Mouse (Mus musculus) G1E-ER4 (cell line): ENCODE data around the gene Atg3. TPM values are rescaled to one million over a fixed set of nuclear protein-coding genes. Genes with fewer than 3 reads are reported as not detected.

ENCODE experiments used
- GATA1 ChIP-seq: IDR thresholded peaks from one replicate; pipeline ENCODE4 v1.8.0; 2012; ENCODE audit warnings: low read length, inconsistent platforms
- polyA plus RNA-seq: library from polyadenylated mRNA; stranded (reverse); fragments of >175 nt; gene quantifications from 2 replicates; pipeline ENCODE4 v1.2.3, GENCODE M21; 2012

The Atg3 gene
- polyA plus RNA-seq, 1 experiment, result 16.2 TPM

DNA sequence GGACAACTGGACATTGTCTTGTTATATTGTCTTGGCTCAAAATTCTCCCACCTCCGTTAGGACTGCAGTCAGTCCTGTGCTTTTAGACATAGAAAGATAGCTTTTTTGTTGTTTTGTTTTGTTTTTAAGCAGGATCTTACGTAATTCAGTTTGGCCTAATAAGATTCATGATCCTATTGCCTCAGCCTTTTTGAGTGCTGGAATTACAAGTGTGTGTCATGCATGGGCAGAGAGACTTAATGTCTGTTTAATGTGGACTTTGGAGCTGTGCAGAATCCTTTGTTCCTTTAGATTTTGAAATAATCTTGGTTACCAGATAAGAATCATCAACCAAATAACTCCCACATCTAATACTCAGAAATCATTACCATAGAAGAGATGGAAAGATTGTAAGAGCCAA is 20.0 kb downstream of the Atg3 start:
- TF ChIP-seq GATA1, result no peak

DNA sequence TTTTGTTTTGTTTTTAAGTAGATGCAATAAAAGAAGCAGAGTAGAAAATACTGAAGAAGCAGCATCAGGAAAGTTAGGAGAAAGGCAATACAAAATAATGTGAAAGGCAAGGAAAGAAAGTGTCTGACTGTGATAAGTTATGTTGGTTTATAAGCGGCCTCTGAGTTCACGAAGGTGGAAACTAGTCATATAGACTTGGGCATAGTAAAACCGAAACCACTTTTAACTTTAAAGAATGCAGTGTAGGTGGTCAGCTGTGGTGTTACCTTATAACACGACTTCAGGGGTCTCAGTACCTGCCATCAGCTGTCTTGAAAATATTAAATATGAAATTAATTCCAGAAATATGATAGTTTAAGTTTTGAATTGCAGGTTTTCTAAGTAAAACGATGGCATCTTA is 23.2 kb downstream of the Atg3 start:
- no peak for TF ChIP-seq GATA1

DNA sequence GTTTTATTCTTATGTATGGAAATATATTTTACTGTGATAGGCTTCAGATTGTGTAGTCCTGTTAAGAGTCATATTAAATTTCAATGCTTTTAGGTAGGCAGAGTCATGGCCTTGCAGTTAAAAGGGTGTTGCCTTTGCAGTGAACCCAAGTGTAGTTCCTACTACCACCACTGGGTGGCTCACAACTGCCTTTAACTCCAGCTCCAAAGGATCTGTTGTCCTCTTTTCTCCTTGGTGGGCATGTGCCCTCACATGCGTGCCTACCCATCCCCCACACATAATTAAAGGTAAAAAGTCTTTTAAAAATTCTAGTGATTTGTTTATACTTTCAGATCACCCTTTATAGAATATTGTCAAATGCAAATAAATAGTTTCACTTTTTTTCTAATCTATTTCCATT is 34.0 kb downstream of the Atg3 start:
- TF ChIP-seq GATA1, result no peak

DNA sequence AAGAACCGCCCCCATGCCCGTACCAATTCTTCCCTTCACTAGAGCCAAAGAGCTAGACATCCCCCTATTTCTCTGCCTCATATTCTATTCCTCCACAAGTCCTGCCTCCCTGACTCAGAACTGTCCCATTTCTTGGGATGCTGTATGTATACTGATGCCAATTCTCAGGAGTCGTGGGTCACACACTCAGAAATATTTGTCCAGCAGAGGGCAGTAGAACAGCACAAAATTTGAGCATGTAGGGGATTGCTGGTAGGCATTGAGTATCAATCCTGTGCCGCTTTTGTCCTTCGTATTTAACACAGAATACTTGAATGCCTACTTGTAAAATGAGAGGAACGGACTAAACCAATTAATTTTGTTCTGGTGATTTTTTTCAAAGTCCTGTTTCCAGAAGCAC is 38.2 kb downstream of the Atg3 start:
- TF ChIP-seq GATA1, result no peak

DNA sequence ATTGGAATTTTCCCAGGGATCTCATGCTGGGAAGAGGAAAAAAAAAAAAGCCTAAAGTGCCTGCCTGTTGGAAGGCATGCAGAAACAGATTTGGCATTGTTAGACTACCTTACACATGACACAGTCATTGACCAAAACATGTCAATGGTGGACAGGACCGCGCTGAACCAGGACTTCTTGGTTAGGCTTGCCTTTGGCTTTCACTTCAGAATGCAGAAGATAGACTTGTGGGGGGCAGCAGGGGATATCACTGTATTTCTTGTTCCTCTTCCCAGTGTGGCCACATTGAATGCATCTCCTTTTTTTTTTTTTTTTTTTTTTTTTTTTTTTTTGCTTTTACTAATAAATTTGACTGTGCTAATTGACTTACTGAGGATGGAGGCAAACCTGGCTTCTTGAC is 42.8 kb downstream of the Atg3 start:
- TF ChIP-seq GATA1, result no peak

DNA sequence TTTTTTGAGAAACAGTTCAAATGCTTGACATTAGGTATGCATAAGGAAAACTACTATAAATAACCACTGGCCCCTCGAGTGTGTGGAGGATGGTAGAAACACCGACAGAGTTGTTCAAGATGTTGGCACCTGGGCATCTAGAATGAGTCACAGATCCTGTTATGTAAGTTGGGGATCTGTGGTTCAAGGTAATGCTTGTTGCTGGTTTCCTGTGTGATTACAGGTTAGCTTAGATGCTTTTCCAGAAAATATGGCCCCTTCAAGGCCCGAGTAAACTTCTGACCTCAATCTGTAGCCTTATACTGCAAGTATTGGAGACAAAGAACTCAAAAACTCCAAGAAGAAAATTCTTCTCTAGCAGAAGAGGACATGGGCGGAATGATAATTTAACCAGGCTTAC is 45.9 kb downstream of the Atg3 start:
- TF ChIP-seq GATA1, result no peak

DNA sequence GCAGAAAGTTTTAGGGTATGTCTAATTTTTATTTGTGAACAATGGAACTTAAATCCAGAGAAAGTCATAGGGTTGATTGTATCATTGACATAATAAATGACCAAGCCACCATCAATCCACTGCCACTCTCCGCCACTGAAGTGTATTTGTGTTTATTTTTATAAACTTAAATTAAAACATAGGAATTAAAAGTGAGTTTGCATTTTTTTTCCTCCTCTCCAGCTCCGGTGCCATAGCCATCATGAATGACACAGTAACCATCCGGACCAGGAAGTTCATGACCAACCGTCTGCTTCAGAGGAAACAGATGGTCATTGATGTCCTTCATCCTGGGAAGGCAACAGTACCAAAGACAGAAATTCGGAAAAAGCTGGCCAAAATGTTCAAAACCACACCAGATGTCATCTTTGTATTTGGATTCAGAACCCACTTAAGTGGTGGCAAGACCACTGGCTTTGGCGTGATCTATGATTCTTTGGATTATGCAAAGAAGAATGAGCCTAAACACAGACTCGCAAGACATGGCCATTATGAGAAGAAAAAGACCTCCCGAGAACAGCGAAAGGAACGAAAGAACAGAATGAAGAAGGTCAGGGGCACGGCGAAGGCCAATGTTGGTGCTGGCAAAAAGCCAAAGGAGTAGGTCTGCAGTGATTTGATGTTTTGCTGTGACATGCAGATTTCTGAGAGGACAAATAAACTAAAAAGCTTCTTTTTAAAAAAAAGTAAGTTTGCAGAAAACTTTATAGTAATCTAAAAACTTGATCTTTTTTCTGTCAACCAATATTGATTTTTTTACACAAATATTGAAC is 46.5 kb downstream of the Atg3 start:
- TF ChIP-seq GATA1, result no peak

DNA sequence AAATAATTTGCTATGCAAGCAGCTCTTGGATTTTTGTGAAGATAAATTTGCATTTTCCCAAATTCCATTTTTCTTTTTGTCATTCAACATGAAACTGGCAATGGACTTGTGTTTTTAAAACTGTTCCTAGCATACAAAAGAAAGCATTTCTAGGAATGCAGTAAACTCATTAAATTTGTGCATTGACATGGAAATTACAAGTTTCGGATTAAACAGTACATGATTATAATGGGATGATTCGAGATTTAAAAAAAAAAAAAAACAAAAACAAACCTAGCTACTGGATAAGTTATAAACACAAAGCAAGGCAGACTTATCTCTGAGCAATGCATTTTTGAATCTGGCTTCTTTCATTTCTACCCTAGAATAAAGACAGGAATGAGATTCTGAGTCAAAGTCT is 63.4 kb downstream of the Atg3 start:
- TF ChIP-seq GATA1, result no peak

DNA sequence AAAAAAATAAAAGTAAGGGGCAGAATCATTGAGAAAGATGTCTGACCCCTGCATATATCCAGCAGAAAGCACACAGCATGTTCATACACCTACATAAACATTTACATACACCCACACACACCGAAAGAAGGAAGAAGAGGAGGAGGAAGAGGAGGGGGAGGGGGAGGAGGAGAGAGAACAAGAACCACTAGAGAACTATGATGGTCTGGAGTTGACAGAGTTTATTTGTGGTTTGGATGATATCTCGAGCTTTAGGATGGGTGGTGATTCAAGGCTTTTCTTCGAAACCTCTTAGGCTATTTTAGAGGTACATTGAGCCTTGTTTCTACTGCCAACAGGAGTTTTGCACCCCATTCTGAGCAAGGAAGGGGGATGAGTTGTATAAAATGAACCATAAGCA is 64.2 kb downstream of the Atg3 start:
- no peak for TF ChIP-seq GATA1

DNA sequence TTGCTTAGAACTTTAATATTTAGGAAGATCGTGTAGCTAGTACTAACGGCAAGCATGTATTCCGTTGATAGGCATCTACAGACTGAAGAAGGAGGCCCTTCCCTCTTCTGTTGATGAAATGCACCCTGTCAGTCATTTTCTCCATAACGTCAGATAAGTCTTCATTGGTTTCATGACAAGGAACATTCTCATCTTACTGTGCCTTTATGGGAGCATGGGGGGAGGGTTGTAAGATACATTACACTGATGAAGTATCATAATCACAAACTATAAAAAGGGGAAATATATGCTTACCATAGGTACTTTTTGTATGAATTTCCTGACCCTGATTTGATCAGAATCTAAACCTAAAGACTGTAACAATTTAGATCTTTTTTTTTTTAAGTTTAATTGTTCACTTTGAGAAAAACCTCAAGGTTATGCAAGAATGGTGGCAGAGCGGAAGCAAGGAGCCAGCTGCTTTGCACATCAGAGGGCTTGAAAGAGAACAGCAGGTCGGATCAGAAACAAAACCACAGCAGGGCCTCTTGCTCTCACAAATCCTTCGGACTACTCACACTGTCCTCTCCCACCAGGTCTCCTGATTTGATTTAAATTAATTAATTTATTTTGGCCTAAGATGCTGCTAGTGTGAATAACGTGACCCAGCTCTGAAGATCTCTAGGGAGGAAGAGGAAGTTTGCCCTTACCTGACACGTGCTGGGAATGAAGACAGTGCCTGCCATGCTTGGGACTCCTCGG is 65.2 kb downstream of the Atg3 start, which contains the start of gene Btla:
Gene Btla, plus strand, starts transcription at position 668 of the 741 bp plus-strand sequence.
- TF ChIP-seq GATA1, result no peak

DNA sequence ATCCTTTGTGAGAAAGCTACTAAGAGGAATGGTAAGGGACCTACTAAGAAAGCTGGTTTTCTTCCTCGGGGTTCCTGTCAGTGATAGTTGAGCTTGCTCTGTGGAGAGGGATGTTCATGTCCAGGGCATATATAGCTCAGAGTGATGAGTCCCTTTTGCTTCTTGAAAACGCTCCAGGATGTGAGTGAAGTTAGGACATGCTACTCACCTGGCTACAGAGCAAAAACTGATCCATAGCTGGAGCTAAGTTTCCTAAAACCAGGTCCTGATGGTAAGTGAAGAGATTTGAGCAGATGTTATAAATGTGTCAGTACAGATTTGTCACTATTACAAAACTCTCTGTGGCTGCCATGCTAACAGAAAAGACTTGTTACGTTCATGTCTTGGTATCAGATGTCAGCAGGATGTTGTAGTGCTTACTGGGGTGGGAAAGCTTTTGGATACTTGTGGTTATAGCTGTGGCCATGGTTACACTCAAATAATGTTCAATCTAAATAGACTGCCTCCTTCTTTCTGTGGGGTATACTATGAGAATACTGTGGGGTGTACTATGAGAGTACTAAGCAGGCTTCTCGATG is 65.9 kb downstream of the Atg3 start:
- TF ChIP-seq GATA1, result no peak

DNA sequence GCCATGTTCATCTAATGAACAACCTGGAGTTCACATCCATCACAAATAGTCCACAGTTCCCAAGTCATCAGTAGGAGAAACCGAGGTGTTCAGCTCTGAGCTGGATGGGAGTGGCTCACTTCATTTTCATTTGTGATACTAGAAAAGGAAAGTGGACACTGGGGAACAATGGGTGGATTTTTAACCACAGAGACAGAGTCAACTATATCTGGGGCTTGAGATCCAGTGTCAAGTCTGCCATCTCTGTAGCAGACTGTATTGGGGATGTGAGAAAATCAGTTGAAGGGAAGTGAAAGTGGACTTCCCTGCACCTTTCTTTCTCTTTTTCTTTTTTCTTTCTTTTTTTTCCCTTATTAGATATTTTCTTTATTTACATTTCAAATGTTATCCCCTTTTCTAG is 68.4 kb downstream of the Atg3 start:
- no peak for TF ChIP-seq GATA1

DNA sequence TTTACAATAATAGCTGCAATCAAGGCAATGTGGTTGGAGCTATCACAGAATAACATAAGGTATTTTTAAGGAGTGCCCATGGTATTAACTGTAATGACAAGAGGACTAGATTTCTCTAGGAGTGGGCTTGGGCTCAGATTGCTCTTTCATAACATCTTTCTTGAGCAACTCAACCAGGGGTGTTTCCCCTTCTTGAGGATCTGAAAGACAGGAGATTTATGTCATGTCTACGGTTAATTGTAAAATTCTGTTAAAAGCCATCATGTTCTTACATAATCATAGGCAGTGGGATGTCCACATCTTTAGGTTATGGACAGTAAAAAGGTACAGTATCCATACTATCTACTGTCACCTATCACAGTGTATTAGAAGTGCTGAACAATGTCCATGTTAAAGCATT is 72.7 kb downstream of the Atg3 start:
- TF ChIP-seq GATA1, result no peak

DNA sequence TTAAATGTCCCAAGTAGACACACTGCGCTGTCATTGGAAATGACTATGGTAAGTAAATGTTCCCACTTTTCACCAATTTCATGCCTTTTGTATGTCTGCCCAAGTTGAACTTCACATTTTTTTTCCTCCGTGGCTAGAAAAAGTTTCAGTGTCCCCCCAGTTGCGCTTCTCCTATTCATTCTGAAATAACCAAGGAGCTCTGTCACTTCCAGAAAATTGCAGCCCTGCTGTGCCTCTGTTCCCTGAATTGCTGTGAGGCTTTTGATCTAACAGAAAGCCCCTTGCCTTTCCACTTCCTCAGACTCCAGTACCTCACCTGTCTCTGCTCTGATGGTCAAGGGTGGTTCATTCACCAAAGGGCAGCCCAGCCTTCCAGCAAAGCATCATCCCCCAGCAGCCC is 74.4 kb downstream of the Atg3 start:
- no peak for TF ChIP-seq GATA1

Other genes with a start within 250 kb of the Atg3 start
- gene Cd200r3, start 215.1 kb upstream of the Atg3 start, polyA plus RNA-seq, result 0.06 and 0.14 TPM in 2 replicates
- not detected in 2 replicates for gene Ccdc80, start 65.4 kb upstream of the Atg3 start, polyA plus RNA-seq
- gene Slc35a5, start 79 bp upstream of the Atg3 start, polyA plus RNA-seq, result 0.12 TPM in 1 of 2 replicates, not detected in the other
- not detected in 2 replicates for gene Btla, start 65.5 kb downstream of the Atg3 start, polyA plus RNA-seq